Mouse (Mus musculus): ENCODE data around the gene Rdh1.

- TF ChIP-seq POLR2A (IDR thresholded peaks at IDR 0.05; ENCODE audit: insufficient read depth, low read depth, low read length) (0 out of 2 replicates have a peak, but pooled peaks have one; percentile 29), CTCF (IDR thresholded peaks at IDR 0.05) (no peak), EP300 (IDR thresholded peaks at IDR 0.05; ENCODE audit: insufficient read depth, low read depth, low read length) (0 out of 2 replicates have a peak, but pooled peaks have one; percentile 13)
Measured at GRCm38 (mm10) chr10:127748847-127749612, 10.5 kb upstream of the Rdh1 start.

Data from heart, adult 2 months (tissue).